Mouse (Mus musculus) CH12.LX (cell line): ENCODE results near the gene Synpo2.

ENCODE experiments used
- CTCF ChIP-seq, 2 experiments: IDR thresholded peaks in 1 of 2; conservative IDR thresholded peaks in 1 of 2; 2 replicates each; pipeline ENCODE4 v1.5.1; 2011 to 2012; ENCODE audit warnings: low read depth in 2 of 2, low read length in 2 of 2, improper control_type of control experiment in 1 of 2, inconsistent platforms in 1 of 2, mild to moderate bottlenecking in 1 of 2, moderate library complexity in 1 of 2
- EP300 ChIP-seq: IDR thresholded peaks from 2 replicates; pipeline ENCODE4 v1.6.1; 2011; ENCODE audit warnings: low read length, improper control_type of control experiment
- POLR2A ChIP-seq: IDR thresholded peaks from 2 replicates; pipeline ENCODE4 v1.6.1; 2011; ENCODE audit warnings: low read depth, mild to moderate bottlenecking, improper control_type of control experiment, low read length
- TCF12 ChIP-seq: IDR thresholded peaks from 2 replicates; pipeline ENCODE4 v1.6.1; 2014; ENCODE audit warnings: low read depth, mild to moderate bottlenecking, inconsistent platforms, low read length, improper control_type of control experiment
- USF1 ChIP-seq: IDR thresholded peaks from 2 replicates; pipeline ENCODE4 v1.6.1; 2014; ENCODE audit warnings: low read depth, mild to moderate bottlenecking, inconsistent platforms, low read length, improper control_type of control experiment

DNA sequence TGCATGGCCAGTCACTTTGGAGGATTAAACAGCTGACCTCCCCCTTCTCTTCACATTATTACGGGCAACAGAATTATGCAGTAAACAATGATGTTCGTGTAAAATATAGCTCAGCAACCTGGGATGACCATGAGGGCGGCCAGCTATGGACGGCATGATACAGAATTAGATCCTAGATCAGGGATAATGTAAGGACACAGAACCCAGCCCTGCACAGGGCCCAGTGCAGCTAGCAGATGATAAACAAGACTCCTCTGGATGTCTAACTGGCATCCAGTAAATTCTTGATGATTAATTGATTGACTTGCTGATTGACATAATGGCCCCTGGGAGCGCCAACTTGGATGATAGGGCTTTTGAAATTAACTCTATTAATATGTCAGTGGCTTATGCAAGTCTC lies 83.0 kb downstream of the Synpo2 start:
- no peak for TF ChIP-seq POLR2A
- no peak for TF ChIP-seq TCF12
- TF ChIP-seq CTCF (conservative IDR thresholded peaks at IDR 0.05 in 1 of 2, IDR thresholded peaks at IDR 0.05 in 1 of 2; ENCODE audit: low read depth in 2 of 2, low read length in 2 of 2): no peak
- no peak for TF ChIP-seq USF1
- no peak for TF ChIP-seq EP300
